Mouse (Mus musculus) granulocyte monocyte progenitor cell, adult 5-6 weeks (primary cell): ENCODE results near the gene Numb. TPM values are rescaled to one million over a fixed set of nuclear protein-coding genes. Genes with fewer than 3 reads are reported as not detected.

ENCODE experiments used
- ATAC-seq: replicated peaks from 2 replicates; pipeline ENCODE4 v1.8.0; 2016; ENCODE audit warnings: mild to moderate bottlenecking, moderate TSS enrichment, inconsistent platforms; ENCODE audit not compliant: poor library complexity, severe bottlenecking
- total RNA-seq, 2 experiments: library from RNA; stranded (forward) in 1 of 2; stranded (reverse) in 1 of 2; fragments of 200-712, 200-1000 nt in 1 of 2; fragments of >200 nt in 1 of 2; fragmentation: Nextera tagmentation in 1 of 2; gene quantifications; 2 replicates each; pipeline ENCODE4 v1.2.3; 2014 to 2017

The Numb gene
- total RNA-seq, 2 experiments from 2014 or later: 14.2 to 20.4 TPM

- no peak for ATAC-seq
Observed at GRCm38 (mm10) chr12:83752495-83752894, 169.2 kb downstream of the Numb start.

- ATAC-seq: no peak
Observed at GRCm38 (mm10) chr12:83749186-83749585, 172.5 kb downstream of the Numb start.

Other genes with a start within 250 kb of the Numb start
- gene Psen1, start 233.8 kb downstream of the Numb start, total RNA-seq (2014; fragmentation: Nextera tagmentation): 74.1 and 78.4 TPM in 2 replicates
- 53.3 and 75.0 TPM in 2 replicates for gene Psen1, start 233.8 kb downstream of the Numb start, total RNA-seq (2017)
- gene Papln, start 158.3 kb downstream of the Numb start, total RNA-seq (2014; fragmentation: Nextera tagmentation): not detected in 2 replicates
- not detected in 2 replicates for gene Papln, start 158.3 kb downstream of the Numb start, total RNA-seq (2017)
- 13.0 and 18.5 TPM in 2 replicates for gene Riox1, start 28.7 kb upstream of the Numb start, total RNA-seq (2014; fragmentation: Nextera tagmentation)
- 15.8 and 21.5 TPM in 2 replicates for gene Riox1, start 28.7 kb upstream of the Numb start, total RNA-seq (2017)
- gene Heatr4, start 62.9 kb upstream of the Numb start, total RNA-seq (2014; fragmentation: Nextera tagmentation): not detected in 2 replicates
- not detected in 2 replicates for gene Heatr4, start 62.9 kb upstream of the Numb start, total RNA-seq (2017)
- gene Acot2, start 65.9 kb upstream of the Numb start, total RNA-seq (2014; fragmentation: Nextera tagmentation): 10.1 and 14.0 TPM in 2 replicates
- gene Acot2, start 65.9 kb upstream of the Numb start, total RNA-seq (2017): 11.5 and 12.0 TPM in 2 replicates
- gene Acot1, start 87.6 kb upstream of the Numb start, total RNA-seq (2014; fragmentation: Nextera tagmentation): 14.7 and 16.2 TPM in 2 replicates
- 9.6 and 12.3 TPM in 2 replicates for gene Acot1, start 87.6 kb upstream of the Numb start, total RNA-seq (2017)
- 0.13 TPM in 1 of 2 replicates, not detected in the other for gene Acot4, start 116.4 kb upstream of the Numb start, total RNA-seq (2014; fragmentation: Nextera tagmentation)
- gene Acot4, start 116.4 kb upstream of the Numb start, total RNA-seq (2017): not detected in 2 replicates
- gene Gm49366, start 117.0 kb upstream of the Numb start, total RNA-seq (2014; fragmentation: Nextera tagmentation): not detected in 2 replicates
- not detected in 2 replicates for gene Gm49366, start 117.0 kb upstream of the Numb start, total RNA-seq (2017)
- not detected in 2 replicates for gene Acot3, start 130.2 kb upstream of the Numb start, total RNA-seq (2014; fragmentation: Nextera tagmentation)
- not detected in 2 replicates for gene Acot3, start 130.2 kb upstream of the Numb start, total RNA-seq (2017)
- not detected in 2 replicates for gene Acot5, start 147.4 kb upstream of the Numb start, total RNA-seq (2014; fragmentation: Nextera tagmentation)
- not detected in 2 replicates for gene Acot5, start 147.4 kb upstream of the Numb start, total RNA-seq (2017)
- 0.68 and 2.2 TPM in 2 replicates for gene Acot6, start 178.7 kb upstream of the Numb start, total RNA-seq (2014; fragmentation: Nextera tagmentation)
- gene Acot6, start 178.7 kb upstream of the Numb start, total RNA-seq (2017): 0.22 and 0.31 TPM in 2 replicates
- 1.5 and 4.1 TPM in 2 replicates for gene Dnal1, start 192.4 kb upstream of the Numb start, total RNA-seq (2014; fragmentation: Nextera tagmentation)
- gene Dnal1, start 192.4 kb upstream of the Numb start, total RNA-seq (2017): 0.77 and 0.78 TPM in 2 replicates
- 0.26 and 0.47 TPM in 2 replicates for gene Pnma1, start 226.6 kb upstream of the Numb start, total RNA-seq (2014; fragmentation: Nextera tagmentation)
- 0.17 TPM in 1 of 2 replicates, not detected in the other for gene Pnma1, start 226.6 kb upstream of the Numb start, total RNA-seq (2017)